Comparison of ENCODE assay signal across 8 mouse cellular contexts in genomic region chr4:87229960-87230551, GRCm38 (mm10). TPM values are rescaled to one million over a fixed set of nuclear protein-coding genes. Genes with fewer than 3 reads are reported as not detected.
DNase-seq lines count a peak whose midpoint lies in the region; ATAC-seq lines count a peak whose summit lies in the region.

Gene Slc24a2 (minus strand): TSS chr4:87230477.

- H3K4me2 ChIP-seq in forebrain, embryonic 16.5 days (ENCODE audit: low read length), result peak within 1 kb of the TSS; percentile 95
- H3K4me2 ChIP-seq in neural tube, embryonic 11.5 days (ENCODE audit: low read depth), result peak within 1 kb of the TSS; percentile 89

- H3K4me3 ChIP-seq in forebrain, embryonic 16.5 days (replicated peaks; ENCODE audit: low read length), result peak within 1 kb of the TSS; percentile 80
- H3K4me3 ChIP-seq in neural tube, embryonic 11.5 days (ENCODE audit: low read depth, low read length), result peak within 1 kb of the TSS; percentile 58

- no peaks in the 10 kb centered on the region for H3K36me3 ChIP-seq in forebrain, embryonic 16.5 days (ENCODE audit: control insufficient read depth, insufficient read depth)
- no peaks in the 10 kb centered on the region for H3K36me3 ChIP-seq in neural tube, embryonic 11.5 days (ENCODE audit: control insufficient read depth, insufficient read depth, low read length)

- H3K9ac ChIP-seq in forebrain, embryonic 16.5 days (replicated peaks; ENCODE audit: low read depth, low read length), result peak within 1 kb of the TSS; percentile 76
- peak within 1 kb of the TSS; percentile 59 for H3K9ac ChIP-seq in neural tube, embryonic 11.5 days (ENCODE audit: low read length)

- peak; percentile 60; the same call in 1 of the 2 replicates for ATAC-seq in cerebellum, adult (ENCODE audit: insufficient number of reproducible peaks, low FRiP score, low TSS enrichment)
- peak; percentile 93 for ATAC-seq in forebrain, embryonic 16.5 days
- peak; percentile 25 to 27; a peak in 1 of 4 replicates for ATAC-seq in hematopoietic stem cell, adult 5-6 weeks (replicated peaks in 1 of 2; ENCODE audit: insufficient read depth in 1 of 2, low FRiP score in 2 of 2, low TSS enrichment in 1 of 2, low read depth in 1 of 2, poor library complexity in 2 of 2, severe bottlenecking in 2 of 2)
- ATAC-seq in neural tube, embryonic 11.5 days (ENCODE audit: insufficient read depth, low FRiP score, low TSS enrichment), result peak; percentile 95

- no peak within 1 kb of the TSS for H3K27ac ChIP-seq in forebrain, embryonic 16.5 days (ENCODE audit: low read length)
- H3K27ac ChIP-seq in neural tube, embryonic 11.5 days (ENCODE audit: low read depth, low read length), result no peak within 1 kb of the TSS

- peaks cover 4% of the 10 kb centered on the region; the same call in 1 of the 2 replicates for H3K4me1 ChIP-seq in forebrain, embryonic 16.5 days (replicated peaks; ENCODE audit: control insufficient read depth, insufficient read depth, low read length)
- peaks cover 3% of the 10 kb centered on the region; the same call in 1 of the 2 replicates for H3K4me1 ChIP-seq in neural tube, embryonic 11.5 days (ENCODE audit: control insufficient read depth, insufficient read depth, low read length)

- intact Hi-C loops in left cerebral cortex, postnatal 36 days (cut with DNase I), result loop anchor here (5.0 kb wide), 2 partner anchors 132 to 193 kb away; no protein-coding TSS in a partner anchor

- 0 out of 2 replicates have a peak, but pooled peaks cover 2% of the 10 kb centered on the region for H3K27me3 ChIP-seq in forebrain, embryonic 16.5 days (replicated peaks; ENCODE audit: control insufficient read depth, insufficient read depth, low read length)
- 0 out of 2 replicates have a peak, but pooled peaks cover 9% of the 10 kb centered on the region for H3K27me3 ChIP-seq in neural tube, embryonic 11.5 days (ENCODE audit: control insufficient read depth, insufficient read depth, low read length)

- no peak for DNase-seq in cerebellum, adult 9-10 months
- peak; percentile 41 for DNase-seq in cerebellum, adult 11-12 months
- DNase-seq in left cerebral cortex, postnatal 36 days (ENCODE audit: low spot score in 2 of 2), result peak; percentile 75 to 85
- peak; percentile 87 for DNase-seq in neural tube, embryonic 11.5 days (ENCODE audit: low spot score)
- DNase-seq in yolk sac, embryonic 10.5 days (ENCODE audit: low spot score), result peak; percentile 48

- H3K9me3 ChIP-seq in forebrain, embryonic 16.5 days (ENCODE audit: control insufficient read depth, low read length), result no peaks in the 10 kb centered on the region
- no peaks in the 10 kb centered on the region for H3K9me3 ChIP-seq in neural tube, embryonic 11.5 days (ENCODE audit: control insufficient read depth, low read length)

- WGBS in forebrain, embryonic 16.5 days, result under 1% methylated on average over 58 of the region's 62 CpGs
- WGBS in neural tube, embryonic 11.5 days, result under 1% methylated on average over 49 of the region's 62 CpGs

RNA-seq across cellular contexts. Expression of gene Slc24a2, which starts in this region (rescaled TPM):
- polyA plus RNA-seq in forebrain, embryonic 16.5 days (2015; fragmentation: Nextera tagmentation; extraction: Ambion mirVana), result 1.4 and 2.1 TPM in 2 replicates
- 0.10 TPM in 1 of 2 replicates, not detected in the other for total RNA-seq in hematopoietic stem cell, adult 5-6 weeks (2017)
- 100 to 1,000 TPM; 301 to 336 TPM for total RNA-seq in left cerebral cortex, postnatal 36 days (2021)
- polyA plus RNA-seq in neural tube, embryonic 11.5 days (2014; fragmentation: Nextera tagmentation; extraction: Ambion mirVana), result 0.91 and 0.99 TPM in 2 replicates

Comparison
In these comparisons a context has a peak if more than half of its experiments do, and no peak if none do; other contexts are left out.
1. RNA of gene Slc24a2 (total RNA-seq): 301 to 336 TPM in left cerebral cortex, postnatal 36 days; 0.10 TPM in hematopoietic stem cell, adult 5-6 weeks; every median in the first group is over 100 times any median in the second.
2. Peak in ATAC-seq in hematopoietic stem cell, adult 5-6 weeks; RNA of the gene not detected or under 1 TPM.
3. Peak in DNase-seq, ATAC-seq, H3K4me3 ChIP-seq, H3K9ac ChIP-seq and H3K4me2 ChIP-seq in neural tube, embryonic 11.5 days; RNA of the gene not detected or under 1 TPM.
4. ATAC-seq: peak in every context shown above with its lines; median percentile 95 in neural tube, embryonic 11.5 days; 93 in forebrain, embryonic 16.5 days; 60 in cerebellum, adult; 26 in hematopoietic stem cell, adult 5-6 weeks.